Mouse (Mus musculus) embryonic facial prominence, embryonic 11.5 days (tissue): ENCODE results near the gene Fam186b. TPM values are rescaled to one million over a fixed set of nuclear protein-coding genes. Genes with fewer than 3 reads are reported as not detected.

ENCODE experiments used
- ATAC-seq: fragments of 200-750 bp; cut with Nextera tagmentation; replicated peaks from 2 replicates; pipeline ENCODE4 v1.8.0; 2017; ENCODE audit warnings: low read depth; ENCODE audit not compliant: insufficient number of reproducible peaks, low FRiP score, low TSS enrichment
- DNase-seq: peaks from one replicate; pipeline ENCODE4 v3.0.0-alpha.2; 2015; ENCODE audit warnings: low spot score
- H3K27ac ChIP-seq: fragments of 300-500 bp; sonication (generic); replicated peaks from 2 replicates; pipeline ENCODE4 v1.5.1; 2014; ENCODE audit warnings: mild to moderate bottlenecking, low read depth, low read length, control low read depth
- H3K27me3 ChIP-seq: fragments of 300-500 bp; sonication (generic); 2 replicates; pipeline ENCODE4 v1.6.1; 2014; ENCODE audit warnings: mild to moderate bottlenecking, low read length, moderate library complexity, mixed read lengths; ENCODE audit not compliant: control insufficient read depth, insufficient read depth
- H3K36me3 ChIP-seq: fragments of 300-500 bp; sonication (generic); replicated peaks from 2 replicates; pipeline ENCODE4 v1.6.1; 2014; ENCODE audit warnings: low read depth, mild to moderate bottlenecking, low read length, moderate library complexity, mixed read lengths; ENCODE audit not compliant: control insufficient read depth, insufficient read depth
- H3K4me1 ChIP-seq: fragments of 300-500 bp; sonication (generic); 2 replicates; pipeline ENCODE4 v1.6.1; 2014; ENCODE audit warnings: low read length, mixed read lengths; ENCODE audit not compliant: control insufficient read depth, insufficient read depth
- H3K4me2 ChIP-seq: fragments of 300-500 bp; sonication (generic); 2 replicates; pipeline ENCODE4 v1.6.1; 2014; ENCODE audit warnings: low read depth, mild to moderate bottlenecking, control low read depth, low read length, moderate library complexity
- H3K4me3 ChIP-seq: fragments of 300-500 bp; sonication (generic); 2 replicates; pipeline ENCODE4 v1.5.1; 2014; ENCODE audit warnings: low read depth, low read length, control low read depth
- H3K9ac ChIP-seq: fragments of 300-500 bp; sonication (generic); replicated peaks from 2 replicates; pipeline ENCODE4 v1.6.1; 2014; ENCODE audit warnings: mild to moderate bottlenecking, control low read depth, low read length
- H3K9me3 ChIP-seq: fragments of 300-500 bp; sonication (generic); replicated peaks from 2 replicates; pipeline ENCODE4 v1.6.1; 2016; ENCODE audit warnings: mild to moderate bottlenecking, low read length, inconsistent platforms, mixed read lengths; ENCODE audit not compliant: control insufficient read depth
- WGBS: fragments of 180-500 bp; shearing (Covaris S2); extraction: QIAGEN DNeasy Blood & Tissue Kit; methylation state at CpG from one replicate; pipeline ENCODE4 v1.1.7; 2014; 5-methylcytosine and 5-hydroxymethylcytosine counted together
- polyA plus RNA-seq: library from polyadenylated mRNA; unstranded; fragments of >200 nt; fragmentation: Nextera tagmentation; extraction: Ambion mirVana; gene quantifications from 2 replicates; pipeline ENCODE4 v1.2.1, GENCODE M21; 2014

The Fam186b gene
- polyA plus RNA-seq, result 0.08 and 0.10 TPM in 2 replicates

DNA sequence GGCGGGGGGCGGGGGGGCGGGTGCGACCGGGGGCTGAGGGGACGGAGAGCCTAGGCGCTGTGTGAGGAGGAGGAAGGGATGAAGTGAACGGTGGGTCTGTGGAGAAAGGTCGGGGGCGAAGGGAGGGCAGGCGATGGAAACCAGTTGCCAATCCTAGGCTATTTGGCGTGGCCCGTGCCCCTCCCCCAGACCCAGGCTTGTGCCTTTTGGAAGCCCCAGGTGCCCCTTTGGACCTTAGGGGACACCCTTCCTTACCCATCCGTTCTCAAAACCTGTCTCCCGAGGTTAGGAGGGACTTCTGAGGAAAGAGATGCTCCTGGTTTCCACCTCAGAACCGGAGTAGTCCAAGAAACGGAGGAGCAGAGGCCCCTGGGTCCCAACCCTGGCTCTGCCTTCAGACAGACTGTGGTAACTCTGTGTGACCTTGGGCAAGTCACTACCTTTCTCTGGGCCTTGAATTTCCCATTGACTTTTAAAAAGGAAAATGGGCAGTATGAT, at the start of gene Fam186b:
TSS of gene Fam186b (minus strand) at position 405 of the 498 bp plus-strand sequence.
- H3K36me3 ChIP-seq, result no peaks in the 10 kb centered on the region
- DNase-seq (peak; percentile 56), ATAC-seq (peak; percentile 34)
- H3K27ac ChIP-seq, result peak within 1 kb of the TSS; percentile 74
- H3K27me3 ChIP-seq, result no peaks in the 10 kb centered on the region
- H3K9me3 ChIP-seq, result no peaks in the 10 kb centered on the region
- peak within 1 kb of the TSS; percentile 48 for H3K4me2 ChIP-seq
- peak within 1 kb of the TSS; percentile 51 for H3K4me3 ChIP-seq
- peak within 1 kb of the TSS; percentile 70 for H3K9ac ChIP-seq
- 1% methylated on average over 11 of the region's 17 CpGs for WGBS
- no peaks in the 10 kb centered on the region for H3K4me1 ChIP-seq

DNA sequence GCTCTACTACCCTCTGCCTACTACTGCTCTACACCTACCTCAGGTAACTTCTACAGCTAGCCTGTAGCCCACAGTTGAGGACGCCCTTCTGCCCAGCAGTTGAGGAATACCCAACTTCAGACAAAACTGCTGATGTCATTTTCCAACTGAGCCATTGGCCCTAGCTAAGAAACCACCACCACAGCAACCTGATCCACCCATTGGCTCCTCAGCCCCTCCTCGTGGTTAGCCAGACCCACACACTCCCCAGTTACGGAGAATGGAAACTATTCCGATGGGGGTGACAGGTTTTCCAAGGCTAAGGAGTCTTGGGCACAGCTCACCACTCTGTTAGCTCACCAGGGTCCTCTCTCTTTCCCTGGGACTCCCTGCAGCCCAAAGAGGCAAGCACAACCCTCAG, 49.3 kb upstream of the Fam186b start:
- no peaks in the 10 kb centered on the region for H3K27me3 ChIP-seq
- ATAC-seq, result no peak

DNA sequence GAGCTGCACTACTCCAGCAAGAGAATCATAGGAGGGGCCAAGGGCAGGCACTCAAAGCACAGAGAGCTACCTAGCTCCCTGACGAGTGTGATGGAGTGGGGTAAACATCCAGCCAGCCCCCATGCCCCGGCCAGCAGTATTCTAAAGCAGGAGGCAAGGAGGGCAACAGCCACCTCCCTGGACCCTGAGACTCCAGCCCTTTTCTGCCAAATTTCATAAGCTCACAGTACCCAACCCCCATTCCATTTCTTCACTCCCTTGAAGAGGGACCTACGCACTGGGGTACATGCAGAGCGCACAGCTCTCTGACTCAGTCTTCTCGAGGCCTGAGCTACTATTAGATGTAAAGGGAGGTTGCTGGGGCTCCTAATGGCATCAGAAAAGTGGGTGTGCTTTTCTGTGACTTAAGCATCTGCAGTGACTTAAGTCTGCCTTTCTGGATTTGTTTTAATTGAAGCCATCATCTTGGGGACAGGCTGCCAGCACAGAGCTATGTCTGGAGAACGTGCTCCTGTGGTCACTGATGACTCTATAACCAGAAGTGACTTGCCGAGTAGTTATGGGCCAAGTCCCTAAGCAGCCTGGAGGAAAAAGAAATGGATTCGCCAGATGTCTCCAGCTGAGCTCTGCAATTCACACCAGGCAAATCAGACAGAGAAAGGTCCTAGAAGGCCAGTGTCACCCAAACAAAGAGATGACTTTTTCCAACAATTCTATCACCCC, 48.6 kb upstream of the Fam186b start:
- no peaks in the 10 kb centered on the region for H3K36me3 ChIP-seq
- H3K9ac ChIP-seq, result no peak overlapping the region
- no peak overlapping the region for H3K4me3 ChIP-seq
- H3K4me1 ChIP-seq, result peaks cover 8% of the 10 kb centered on the region; the same call in 1 of the 2 replicates
- no peaks in the 10 kb centered on the region for H3K9me3 ChIP-seq
- 55% methylated on average over 8 of the region's 8 CpGs for WGBS
- no peak overlapping the region for H3K4me2 ChIP-seq
- no peaks in the 10 kb centered on the region for H3K27me3 ChIP-seq
- no peak for ATAC-seq
- 0 out of 2 replicates have a peak overlapping the region, but pooled peaks have one; percentile 41 for H3K27ac ChIP-seq
- DNase-seq, result no peak

More for the DNA sequence above, 49.3 kb upstream of the Fam186b start:
- no peak for DNase-seq
- peaks cover 5% of the 10 kb centered on the region; the same call in 1 of the 2 replicates for H3K4me1 ChIP-seq
- H3K9me3 ChIP-seq, result no peaks in the 10 kb centered on the region
- H3K4me2 ChIP-seq, result no peak overlapping the region
- no peak overlapping the region for H3K4me3 ChIP-seq
- WGBS, result 51% methylated on average over 4 of the region's 4 CpGs
- 0 out of 2 replicates have a peak overlapping the region, but pooled peaks have one; percentile 7 for H3K9ac ChIP-seq
- H3K27ac ChIP-seq, result 0 out of 2 replicates have a peak overlapping the region, but pooled peaks have one; percentile 41
- H3K36me3 ChIP-seq, result no peaks in the 10 kb centered on the region

DNA sequence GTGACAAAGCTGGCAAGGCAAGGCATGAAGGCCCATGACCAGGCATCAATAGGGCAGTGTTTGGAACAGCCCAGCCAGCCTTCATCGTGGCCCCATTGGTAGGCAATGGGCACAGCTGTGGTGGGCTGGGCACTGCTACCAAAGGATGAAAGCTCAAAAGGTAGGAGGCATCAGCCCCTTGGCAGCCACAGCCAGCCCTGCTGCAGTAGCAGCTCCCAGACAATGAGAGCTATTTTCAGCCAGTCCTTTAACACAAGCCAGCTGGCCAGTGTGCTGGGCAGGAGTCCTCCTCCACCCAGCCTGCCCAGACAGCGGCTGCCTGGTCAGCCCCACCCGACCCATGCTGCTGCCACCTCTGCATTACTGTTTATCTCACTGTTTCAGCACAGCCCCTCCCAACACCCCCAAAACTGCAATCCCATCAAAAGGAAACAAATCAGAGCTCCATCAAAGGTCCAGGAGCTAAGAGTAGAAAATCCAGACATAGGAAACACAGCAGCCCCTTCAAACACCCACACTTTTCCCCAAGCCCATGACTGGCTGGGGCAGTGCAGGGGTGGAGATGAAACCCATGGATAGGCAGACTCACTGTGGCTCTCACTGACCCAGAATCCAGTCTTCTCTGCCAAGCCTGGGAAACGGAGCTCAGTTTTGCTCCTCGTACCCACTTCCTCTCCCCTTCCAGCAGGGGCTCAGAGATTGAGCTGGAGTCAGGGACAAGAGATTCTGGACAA, 47.9 kb upstream of the Fam186b start:
- Histone ChIP-seq H3K4me1 (peaks cover 8% of the 10 kb centered on the region; the same call in 1 of the 2 replicates), H3K4me2 (no peak overlapping the region), H3K9me3 (no peaks in the 10 kb centered on the region), H3K27me3 (no peaks in the 10 kb centered on the region), H3K4me3 (no peak overlapping the region), H3K27ac (no peak overlapping the region; the same call in 1 of the 2 replicates), H3K36me3 (no peaks in the 10 kb centered on the region), H3K9ac (no peak overlapping the region)
- WGBS, result 28% methylated on average over 5 of the region's 5 CpGs
- ATAC-seq (peak; percentile 53; the same call in 1 of the 2 replicates), DNase-seq (peak; percentile 59)

DNA sequence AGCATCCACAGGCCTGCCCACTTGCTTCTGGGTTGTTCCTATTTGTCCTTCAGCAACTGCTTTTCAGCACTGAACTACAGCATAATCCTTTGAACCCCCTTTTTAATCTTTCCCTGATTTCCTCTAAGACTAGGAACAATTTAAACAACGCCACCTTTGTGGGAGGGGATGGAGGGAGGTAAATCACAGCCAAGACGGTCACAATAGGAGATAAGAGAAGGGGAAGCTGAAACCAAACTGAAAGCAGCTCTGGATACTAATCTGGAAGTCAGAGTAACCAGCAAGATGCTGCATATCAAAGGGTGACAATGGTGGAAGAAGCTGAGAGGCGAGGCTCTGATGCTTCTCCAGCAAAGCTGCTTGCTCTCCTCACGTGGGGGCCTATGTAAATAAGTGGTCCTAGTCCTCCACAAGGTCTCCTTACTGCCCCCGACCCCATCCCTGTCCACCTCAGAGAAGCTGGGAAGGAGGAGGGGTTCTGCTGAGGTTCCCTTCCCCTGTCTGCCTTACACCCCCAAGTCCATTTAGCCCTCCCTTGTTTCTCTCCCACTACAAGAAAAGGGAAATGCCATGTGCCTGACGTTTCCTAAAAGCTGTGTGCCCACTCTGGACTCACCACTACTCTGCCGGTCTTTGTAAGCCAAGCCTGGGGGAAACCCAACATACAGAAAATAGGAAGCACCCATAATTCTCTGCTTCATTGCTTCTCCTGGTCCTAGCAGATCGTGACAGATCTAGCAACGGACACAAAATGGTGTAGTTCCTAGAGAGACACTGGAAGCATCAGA, 46.7 kb upstream of the Fam186b start:
- DNase-seq (no peak), ATAC-seq (no peak)
- Histone ChIP-seq H3K27me3 (no peaks in the 10 kb centered on the region), H3K36me3 (no peaks in the 10 kb centered on the region), H3K4me1 (peaks cover 8% of the 10 kb centered on the region; the same call in 1 of the 2 replicates), H3K27ac (no peak overlapping the region), H3K9me3 (no peaks in the 10 kb centered on the region), H3K9ac (no peak overlapping the region), H3K4me3 (no peak overlapping the region), H3K4me2 (no peak overlapping the region)
- 59% methylated on average over 9 of the region's 9 CpGs for WGBS

DNA sequence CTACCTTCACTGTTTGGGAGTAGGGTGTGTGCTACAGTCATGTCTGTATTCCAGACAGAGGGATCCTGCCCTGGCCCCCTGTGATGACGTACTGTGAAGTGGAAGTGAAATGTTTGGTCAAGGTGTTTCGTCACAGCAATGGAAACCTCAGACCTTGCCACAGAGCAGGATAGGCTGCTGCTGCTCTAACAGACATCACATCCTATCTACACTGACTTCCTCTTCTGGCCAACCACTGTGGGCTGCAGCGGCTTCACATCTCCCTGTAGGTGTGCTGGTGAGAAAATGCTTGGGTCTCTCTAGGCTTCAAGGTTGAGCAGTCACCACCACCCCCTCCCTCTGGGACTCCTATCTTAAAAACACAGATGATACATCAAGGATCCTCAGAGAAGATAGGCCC, 45.4 kb upstream of the Fam186b start:
- Histone ChIP-seq H3K4me1 (peaks cover 8% of the 10 kb centered on the region; the same call in 1 of the 2 replicates), H3K9me3 (no peaks in the 10 kb centered on the region), H3K27ac (no peak overlapping the region), H3K27me3 (no peaks in the 10 kb centered on the region), H3K4me2 (no peak overlapping the region), H3K4me3 (no peak overlapping the region), H3K36me3 (no peaks in the 10 kb centered on the region), H3K9ac (no peak overlapping the region)
- WGBS, result 87% methylated on average over 3 of the region's 3 CpGs
- no peak for ATAC-seq
- no peak for DNase-seq

DNA sequence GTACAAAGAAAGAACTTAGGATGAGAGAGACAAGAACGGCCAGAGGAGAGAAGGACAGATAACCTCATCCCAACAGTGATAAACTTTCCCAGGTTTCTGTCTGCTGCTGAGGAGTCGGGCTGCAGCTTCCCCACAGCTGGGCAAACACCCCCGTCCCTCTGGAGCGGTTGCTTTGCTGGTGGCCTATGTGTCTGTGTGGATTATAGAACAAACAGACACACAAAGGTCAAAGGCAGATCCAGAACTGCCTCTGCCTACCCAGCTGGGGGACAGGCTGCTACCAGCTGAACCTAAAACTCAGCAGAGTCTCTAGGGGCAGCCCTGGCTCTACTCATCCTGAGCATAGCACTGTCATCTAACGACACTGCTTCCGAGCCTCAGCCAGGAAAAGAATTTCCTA, 44.0 kb upstream of the Fam186b start:
- ATAC-seq, result no peak
- Histone ChIP-seq H3K4me3 (no peak overlapping the region), H3K9ac (no peak overlapping the region), H3K9me3 (no peaks in the 10 kb centered on the region), H3K36me3 (no peaks in the 10 kb centered on the region), H3K4me1 (peaks cover 8% of the 10 kb centered on the region; the same call in 1 of the 2 replicates), H3K27ac (no peak overlapping the region), H3K27me3 (no peaks in the 10 kb centered on the region), H3K4me2 (0 out of 2 replicates have a peak overlapping the region, but pooled peaks have one; percentile 5)
- no peak for DNase-seq
- WGBS, result 36% methylated on average over 6 of the region's 6 CpGs
